Mouse (Mus musculus) CD4-positive helper T cell, adult 2 months (primary cell): Measurements from ENCODE around the gene Lhfpl3.
"Not testable (repeated sequence)": the region's sequence is repeated elsewhere in the genome, so short reads cannot be mapped to it uniquely, and the experiment has no call there.

Experiments
- DNase-seq: peaks from one replicate; pipeline ENCODE4 v3.0.0-alpha.2; 2012; ENCODE audit warnings: low read depth, missing footprints, low spot score

The Lhfpl3 gene

GRCm38 (mm10) chr5:22745885-22746532, at the start of gene Lhfpl3:
Lhfpl3 (plus strand) TSS chr5:22746059.
- DNase-seq, result no peak

GRCm38 (mm10) chr5:22706271-22706670, 39.6 kb upstream of the Lhfpl3 start:
- not testable (repeated sequence) for DNase-seq

GRCm38 (mm10) chr5:22745529-22745884, 352 bp upstream of the Lhfpl3 start:
- no peak for DNase-seq

GRCm38 (mm10) chr5:22746533-22747021, 718 bp downstream of the Lhfpl3 start:
- DNase-seq, result no peak

GRCm38 (mm10) chr5:22747305-22747704, 1.4 kb downstream of the Lhfpl3 start:
- DNase-seq, result peak; percentile 46

- DNase-seq, result no peak
Observed at GRCm38 (mm10) chr5:22757261-22757660, 11.4 kb downstream of the Lhfpl3 start.

GRCm38 (mm10) chr5:22770726-22771125, 24.9 kb downstream of the Lhfpl3 start:
- DNase-seq, result no peak

- no peak for DNase-seq
Observed at GRCm38 (mm10) chr5:22795361-22795760, 49.5 kb downstream of the Lhfpl3 start.

GRCm38 (mm10) chr5:22813426-22813825, 67.6 kb downstream of the Lhfpl3 start:
- no peak for DNase-seq

GRCm38 (mm10) chr5:22829822-22830450, 84.1 kb downstream of the Lhfpl3 start:
- no peak for DNase-seq

- no peak for DNase-seq
Observed at GRCm38 (mm10) chr5:22851572-22851971, 105.7 kb downstream of the Lhfpl3 start.

GRCm38 (mm10) chr5:22853503-22853902, 107.6 kb downstream of the Lhfpl3 start:
- no peak for DNase-seq

- DNase-seq, result no peak
Observed at GRCm38 (mm10) chr5:22856480-22856879, 110.6 kb downstream of the Lhfpl3 start.

GRCm38 (mm10) chr5:22861399-22861798, 115.5 kb downstream of the Lhfpl3 start:
- no peak for DNase-seq

GRCm38 (mm10) chr5:22869031-22869430, 123.2 kb downstream of the Lhfpl3 start:
- DNase-seq, result no peak

GRCm38 (mm10) chr5:22872417-22872816, 126.6 kb downstream of the Lhfpl3 start:
- DNase-seq, result no peak

- no peak for DNase-seq
Observed at GRCm38 (mm10) chr5:22888345-22888744, 142.5 kb downstream of the Lhfpl3 start.

- no peak for DNase-seq
Observed at GRCm38 (mm10) chr5:22889481-22889880, 143.6 kb downstream of the Lhfpl3 start.

- no peak for DNase-seq
Observed at GRCm38 (mm10) chr5:22897228-22897627, 151.4 kb downstream of the Lhfpl3 start.

GRCm38 (mm10) chr5:22897656-22898289, 151.9 kb downstream of the Lhfpl3 start:
- DNase-seq, result no peak

GRCm38 (mm10) chr5:22898593-22898992, 152.7 kb downstream of the Lhfpl3 start:
- DNase-seq, result no peak

- DNase-seq, result no peak
Observed at GRCm38 (mm10) chr5:22899913-22900312, 154.1 kb downstream of the Lhfpl3 start.

- no peak for DNase-seq
Observed at GRCm38 (mm10) chr5:22917197-22917596, 171.3 kb downstream of the Lhfpl3 start.
